ENCODE assay signal across 26 mouse cellular contexts in genomic region chr12:58513951-58514350, GRCm38 (mm10).
DNase-seq lines count a peak whose midpoint lies in the region; ATAC-seq and TF ChIP-seq lines count a peak whose summit lies in the region.
"Had no signal": no experiment of that assay in that cellular context is flagged by ENCODE, and none has a peak within 500 bp of the region (broad histone marks: within the 10 kb centered on the region; RNA-seq: fewer than 3 reads in every experiment).

No protein-coding gene starts in this region.

- H3K4me3 ChIP-seq in stomach, postnatal 0 days (ENCODE audit: low read depth, low read length), result no peak overlapping the region
- H3K4me3 ChIP-seq: embryonic facial prominence, embryonic 13.5 days; forebrain, embryonic 15.5 days; heart, adult 2 months; heart, embryonic 15.5 days; hindbrain, embryonic 10.5 days; liver, embryonic 12.5 days; megakaryocyte, embryonic 14.5 days; myocyte had no signal

- no peaks in the 10 kb centered on the region for H3K4me1 ChIP-seq in stomach, postnatal 0 days (replicated peaks; ENCODE audit: control insufficient read depth, insufficient read depth)
- H3K4me1 ChIP-seq: embryonic facial prominence, embryonic 13.5 days; liver, embryonic 12.5 days had no signal

- no peaks in the 10 kb centered on the region for H3K9me3 ChIP-seq in stomach, postnatal 0 days (ENCODE audit: control insufficient read depth, low read length)
- H3K9me3 ChIP-seq: embryonic facial prominence, embryonic 13.5 days; forebrain, embryonic 15.5 days; heart, embryonic 15.5 days; hindbrain, embryonic 10.5 days; liver, embryonic 12.5 days; megakaryocyte, embryonic 14.5 days had no signal

- WGBS in stomach, postnatal 0 days, result 91% methylated on average over 1 of the region's 1 CpGs

- no peaks in the 10 kb centered on the region for H3K27me3 ChIP-seq in stomach, postnatal 0 days (ENCODE audit: control insufficient read depth, insufficient read depth, low read length)
- H3K27me3 ChIP-seq: embryonic facial prominence, embryonic 13.5 days; forebrain, embryonic 15.5 days; heart, embryonic 15.5 days; liver, embryonic 12.5 days; megakaryocyte, embryonic 14.5 days; Patski had no signal

- no peak overlapping the region for H3K9ac ChIP-seq in stomach, postnatal 0 days (ENCODE audit: low read length)
- H3K9ac ChIP-seq: embryonic facial prominence, embryonic 13.5 days; forebrain, embryonic 15.5 days; heart, embryonic 15.5 days; liver, embryonic 12.5 days had no signal

- no peak overlapping the region for H3K4me2 ChIP-seq in stomach, postnatal 0 days (replicated peaks; ENCODE audit: low read depth)
- H3K4me2 ChIP-seq: embryonic facial prominence, embryonic 13.5 days; forebrain, embryonic 15.5 days; heart, embryonic 15.5 days; liver, embryonic 12.5 days had no signal

- no peaks in the 10 kb centered on the region for H3K36me3 ChIP-seq in stomach, postnatal 0 days (ENCODE audit: control insufficient read depth, insufficient read depth, low read length)
- H3K36me3 ChIP-seq: embryonic facial prominence, embryonic 13.5 days; forebrain, embryonic 15.5 days; heart, embryonic 15.5 days; hindbrain, embryonic 10.5 days; liver, embryonic 12.5 days had no signal

- intact Hi-C loops in left cerebral cortex, postnatal 14 days (cut with DNase I), result no loop called here

- no peak overlapping the region for H3K27ac ChIP-seq in stomach, postnatal 0 days (replicated peaks)
- H3K27ac ChIP-seq: embryonic facial prominence, embryonic 13.5 days; forebrain, embryonic 15.5 days; heart, adult 2 months; heart, embryonic 15.5 days; hindbrain, embryonic 10.5 days; hindbrain, postnatal 0 days; liver, embryonic 12.5 days had no signal

- no peak for TF ChIP-seq CTCF in stomach, postnatal 0 days (IDR thresholded peaks at IDR 0.05; ENCODE audit: low read depth)

- no peak for DNase-seq in frontal cortex, postnatal 10 days (ENCODE audit: low spot score in 2 of 2)
- DNase-seq in right cerebral cortex, adult 18-20 months, result peak; percentile 76
- no peak for DNase-seq in right cerebral cortex, postnatal 4 days
- peak; percentile 28 to 34 for DNase-seq in left cerebral cortex, postnatal 14 days (ENCODE audit: low spot score in 2 of 2)
- DNase-seq in stomach, postnatal 0 days (ENCODE audit: low spot score), result no peak
- no peak for DNase-seq in liver
- DNase-seq: adrenal gland, adult 8-10 months; cerebellum, adult 9-11 months; gastrocnemius, postnatal 25 days; heart, adult 2 months; kidney, adult 18-20 months; kidney, postnatal 14 days; lung, adult 2 months; midbrain, embryonic 14.5 days; thymus, postnatal 25 days had no signal

- no peak for TF ChIP-seq EP300 in stomach, postnatal 0 days (optimal IDR thresholded peaks at IDR 0.05)

- peak; percentile 98 for ATAC-seq in frontal cortex, adult (ENCODE audit: low TSS enrichment)
- no peak for ATAC-seq in stomach, postnatal 0 days (ENCODE audit: low FRiP score, low TSS enrichment)
- ATAC-seq: CD4-positive, CD25-positive, alpha-beta regulatory T cell, adult 4 months; forebrain, embryonic 15.5 days; hindbrain, postnatal 0 days; liver, embryonic 12.5 days; Patski had no signal

Comparison
In these comparisons a context has a peak if more than half of its experiments do, and no peak if none do; other contexts are left out.
1. DNase-seq: peak in right cerebral cortex, adult 18-20 months (single experiment) and left cerebral cortex, postnatal 14 days (2 of 2); none in frontal cortex, postnatal 10 days (0 of 2), right cerebral cortex, postnatal 4 days (single experiment), stomach, postnatal 0 days (single experiment) and liver (single experiment).